Mouse (Mus musculus): ENCODE data around the gene Srpk1. TPM values are rescaled to one million over a fixed set of nuclear protein-coding genes. Genes with fewer than 3 reads are reported as not detected.

The Srpk1 gene
- polyA plus RNA-seq, 1 experiment from 2014 or later = 124 TPM

DNA sequence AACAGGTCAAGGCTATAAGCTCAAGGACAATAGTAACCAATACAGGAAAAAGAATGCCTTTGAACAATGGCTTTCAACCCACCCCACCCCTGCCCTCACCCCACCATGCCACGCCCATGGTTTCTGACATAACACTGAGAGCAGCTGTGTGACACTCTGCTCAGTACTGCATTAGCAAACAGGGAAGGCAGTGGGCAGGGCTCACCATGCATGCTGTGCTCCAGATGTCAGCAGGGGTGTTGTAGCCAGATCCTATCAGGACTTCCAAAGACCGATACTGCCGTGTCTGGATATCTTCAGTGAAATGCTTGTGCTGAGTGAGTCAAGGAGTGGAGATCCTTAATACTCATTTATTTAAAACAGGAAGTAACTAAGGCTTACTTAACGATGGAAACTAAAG is 28.5 kb downstream of the Srpk1 start:
- 76% methylated on average over 4 of the region's 4 CpGs for WGBS
- Histone ChIP-seq H3K27ac (ENCODE audit: low read depth, low read length) (no peak overlapping the region), H3K27me3 (ENCODE audit: control insufficient read depth, insufficient read depth, low read length) (no peaks in the 10 kb centered on the region), H3K4me2 (no peak overlapping the region), H3K9ac (ENCODE audit: low read length) (no peak overlapping the region), H3K36me3 (ENCODE audit: control insufficient read depth, insufficient read depth, low read length) (peaks cover 47% of the 10 kb centered on the region), H3K9me3 (ENCODE audit: control insufficient read depth, low read length) (no peaks in the 10 kb centered on the region), H3K4me3 (ENCODE audit: low read depth, low read length) (no peak overlapping the region), H3K4me1 (ENCODE audit: control insufficient read depth, insufficient read depth, low read length) (no peaks in the 10 kb centered on the region)
- no peak for ATAC-seq (ENCODE audit: low FRiP score)
- DNase-seq (ENCODE audit: low spot score, missing footprints) = no peak

DNA sequence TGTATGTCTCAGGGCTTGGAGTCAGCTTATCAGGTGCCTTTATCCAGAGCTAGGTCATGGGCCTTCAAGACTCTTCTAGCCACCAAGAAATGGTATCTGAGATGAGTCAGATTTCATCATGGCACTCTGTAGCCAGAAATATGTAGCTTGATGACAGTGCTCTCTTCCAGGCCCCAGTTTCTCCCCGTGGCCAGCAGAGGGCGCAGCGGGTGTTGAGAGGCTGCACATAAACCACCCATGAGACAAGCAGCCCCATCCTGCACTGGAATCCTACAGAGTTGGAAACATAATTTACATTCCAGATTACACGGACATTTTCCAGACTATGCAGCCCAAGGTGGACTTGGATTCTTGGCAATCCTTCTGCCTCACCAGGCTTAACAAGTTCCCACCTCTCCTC is 29.5 kb downstream of the Srpk1 start:
- H3K4me3 ChIP-seq (ENCODE audit: low read depth, low read length) = no peak overlapping the region
- peak; percentile 94 for DNase-seq (ENCODE audit: low spot score, missing footprints)

DNA sequence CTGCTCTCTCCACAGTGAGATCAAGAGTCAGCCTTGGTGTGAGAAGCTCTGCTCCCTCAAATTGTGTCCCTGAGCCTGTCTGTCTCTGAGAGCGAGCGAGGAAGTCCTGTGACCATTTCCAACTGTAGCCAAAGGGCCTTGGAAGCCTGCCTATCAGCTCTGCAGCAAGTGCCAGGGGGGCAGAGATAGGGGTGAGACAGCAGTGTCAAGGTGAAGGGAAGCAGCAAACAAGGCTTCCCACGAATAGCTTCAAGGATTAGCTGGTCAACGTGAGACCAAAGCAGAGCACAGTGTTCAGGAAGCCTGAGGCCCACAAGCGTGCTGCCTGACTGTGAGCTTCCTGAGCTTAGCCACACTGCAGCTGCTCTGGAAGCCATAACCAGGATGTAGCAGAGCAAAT is 31.0 kb downstream of the Srpk1 start:
- WGBS = 93% methylated on average over 5 of the region's 5 CpGs
- H3K27ac ChIP-seq (ENCODE audit: low read depth, low read length) = no peak overlapping the region
- H3K9me3 ChIP-seq (ENCODE audit: control insufficient read depth, low read length) = no peaks in the 10 kb centered on the region
- DNase-seq (ENCODE audit: low spot score, missing footprints) (no peak), ATAC-seq (ENCODE audit: low FRiP score) (no peak)
- no peaks in the 10 kb centered on the region for H3K27me3 ChIP-seq (ENCODE audit: control insufficient read depth, insufficient read depth, low read length)
- peaks cover 39% of the 10 kb centered on the region for H3K36me3 ChIP-seq (ENCODE audit: control insufficient read depth, insufficient read depth, low read length)
- no peaks in the 10 kb centered on the region for H3K4me1 ChIP-seq (ENCODE audit: control insufficient read depth, insufficient read depth, low read length)
- H3K9ac ChIP-seq (ENCODE audit: low read length) = no peak overlapping the region
- H3K4me2 ChIP-seq = no peak overlapping the region
- H3K4me3 ChIP-seq (ENCODE audit: low read depth, low read length) = no peak overlapping the region

More for the DNA sequence above, 29.5 kb downstream of the Srpk1 start:
- H3K36me3 ChIP-seq (ENCODE audit: control insufficient read depth, insufficient read depth, low read length) = peaks cover 50% of the 10 kb centered on the region
- H3K4me2 ChIP-seq = no peak overlapping the region
- H3K9ac ChIP-seq (ENCODE audit: low read length) = no peak overlapping the region
- no peak overlapping the region for H3K27ac ChIP-seq (ENCODE audit: low read depth, low read length)
- H3K9me3 ChIP-seq (ENCODE audit: control insufficient read depth, low read length) = no peaks in the 10 kb centered on the region
- 22% methylated on average over 4 of the region's 4 CpGs for WGBS
- no peak for ATAC-seq (ENCODE audit: low FRiP score)
- no peaks in the 10 kb centered on the region for H3K27me3 ChIP-seq (ENCODE audit: control insufficient read depth, insufficient read depth, low read length)
- no peaks in the 10 kb centered on the region for H3K4me1 ChIP-seq (ENCODE audit: control insufficient read depth, insufficient read depth, low read length)

DNA sequence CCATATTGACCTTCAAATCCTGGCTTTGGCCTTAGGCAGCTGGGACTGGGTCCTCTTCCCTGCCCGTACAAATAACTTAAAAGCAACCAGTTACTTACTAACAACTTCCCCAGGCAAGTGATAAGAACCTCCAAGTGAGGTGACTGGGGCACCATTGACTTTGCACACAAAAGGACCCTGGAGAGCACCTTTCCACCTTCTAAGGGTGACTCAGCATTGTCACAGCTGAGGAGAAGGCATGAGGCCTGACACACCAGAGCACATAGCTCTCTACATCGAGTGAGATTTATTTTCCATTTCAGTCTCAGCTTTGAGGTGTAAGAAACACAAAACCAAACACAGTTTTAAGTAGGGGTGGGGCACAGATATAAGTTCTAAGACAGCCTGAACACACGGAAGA is 31.9 kb downstream of the Srpk1 start:
- WGBS = 88% methylated on average over 3 of the region's 3 CpGs
- no peak for ATAC-seq (ENCODE audit: low FRiP score)
- no peak overlapping the region for H3K9ac ChIP-seq (ENCODE audit: low read length)

DNA sequence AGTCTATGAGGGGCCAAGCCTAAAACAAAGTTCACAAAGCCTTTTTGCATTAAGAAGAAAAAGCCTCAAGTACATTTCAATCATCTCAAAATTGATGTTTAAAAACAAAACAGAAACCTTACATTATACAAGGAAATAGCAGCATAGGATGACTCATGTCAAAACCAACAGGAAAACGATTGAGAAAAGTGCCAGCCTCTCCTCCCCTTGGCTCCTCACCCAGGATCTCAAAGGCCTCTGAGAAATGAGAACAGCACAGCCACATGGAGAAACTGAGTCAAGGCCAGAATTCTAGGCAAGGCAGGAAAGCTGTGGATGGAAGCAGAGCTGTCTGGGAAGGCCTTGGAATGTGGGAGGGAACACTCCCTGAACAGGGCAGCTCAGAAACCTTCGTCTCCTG is 33.9 kb downstream of the Srpk1 start:
- Histone ChIP-seq H3K9me3 (ENCODE audit: control insufficient read depth, low read length) (no peaks in the 10 kb centered on the region), H3K36me3 (ENCODE audit: control insufficient read depth, insufficient read depth, low read length) (peaks cover 32% of the 10 kb centered on the region), H3K27me3 (ENCODE audit: control insufficient read depth, insufficient read depth, low read length) (no peaks in the 10 kb centered on the region), H3K4me1 (ENCODE audit: control insufficient read depth, insufficient read depth, low read length) (no peaks in the 10 kb centered on the region), H3K27ac (ENCODE audit: low read depth, low read length) (no peak overlapping the region), H3K9ac (ENCODE audit: low read length) (no peak overlapping the region), H3K4me2 (no peak overlapping the region), H3K4me3 (ENCODE audit: low read depth, low read length) (no peak overlapping the region)
- ATAC-seq (ENCODE audit: low FRiP score) = no peak
- no peak for DNase-seq (ENCODE audit: low spot score, missing footprints)
- WGBS = 84% methylated on average over 2 of the region's 2 CpGs

More for the DNA sequence above, 31.9 kb downstream of the Srpk1 start:
- H3K9me3 ChIP-seq (ENCODE audit: control insufficient read depth, low read length) = no peaks in the 10 kb centered on the region
- H3K36me3 ChIP-seq (ENCODE audit: control insufficient read depth, insufficient read depth, low read length) = peaks cover 36% of the 10 kb centered on the region
- H3K27ac ChIP-seq (ENCODE audit: low read depth, low read length) = no peak overlapping the region
- H3K4me2 ChIP-seq = no peak overlapping the region
- H3K4me3 ChIP-seq (ENCODE audit: low read depth, low read length) = no peak overlapping the region
- H3K4me1 ChIP-seq (ENCODE audit: control insufficient read depth, insufficient read depth, low read length) = no peaks in the 10 kb centered on the region
- no peak for DNase-seq (ENCODE audit: low spot score, missing footprints)
- no peaks in the 10 kb centered on the region for H3K27me3 ChIP-seq (ENCODE audit: control insufficient read depth, insufficient read depth, low read length)

DNA sequence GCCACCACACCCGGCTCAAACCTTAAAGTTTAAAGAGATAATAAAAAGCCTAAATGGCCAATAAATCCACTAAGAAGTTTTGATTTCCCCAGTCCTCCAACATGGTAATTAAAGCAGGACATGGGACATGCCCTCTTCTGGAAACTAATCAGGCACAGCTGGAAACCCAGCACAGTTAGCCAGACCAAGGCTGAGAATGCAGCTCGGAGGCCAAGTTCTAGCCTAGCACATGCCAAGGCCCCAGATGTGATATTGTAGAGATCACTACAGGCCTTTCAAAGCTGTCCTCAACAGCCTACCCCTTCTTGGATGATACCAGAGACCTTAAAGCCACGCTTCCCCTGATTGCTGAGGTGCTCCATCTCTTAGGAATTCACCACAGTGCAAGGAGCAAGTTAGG is 36.0 kb downstream of the Srpk1 start:
- DNase-seq (ENCODE audit: low spot score, missing footprints) = no peak
- 83% methylated on average over 3 of the region's 3 CpGs for WGBS

DNA sequence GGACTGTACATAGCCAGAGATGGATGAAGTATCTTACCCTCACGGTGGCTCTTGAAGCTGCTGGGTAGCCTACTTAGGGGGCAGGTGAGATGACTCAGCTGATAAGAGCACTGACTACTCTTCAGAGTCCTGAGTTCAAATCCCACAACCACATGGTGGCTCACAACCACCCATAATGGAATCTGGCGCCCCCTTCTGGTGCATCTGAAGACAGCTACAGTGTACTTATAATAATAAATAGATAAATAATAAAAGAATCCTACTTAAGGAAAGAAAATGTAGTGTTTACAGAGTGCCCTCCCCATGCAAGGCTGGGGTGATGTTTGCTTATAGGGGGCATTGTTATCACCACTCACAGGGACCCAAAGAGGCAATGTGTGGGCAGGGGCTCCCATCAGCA is 41.5 kb downstream of the Srpk1 start:
- DNase-seq (ENCODE audit: low spot score, missing footprints) (no peak), ATAC-seq (ENCODE audit: low FRiP score) (no peak)
- Histone ChIP-seq H3K27me3 (ENCODE audit: control insufficient read depth, insufficient read depth, low read length) (no peaks in the 10 kb centered on the region), H3K36me3 (ENCODE audit: control insufficient read depth, insufficient read depth, low read length) (no peaks in the 10 kb centered on the region), H3K9ac (ENCODE audit: low read length) (no peak overlapping the region), H3K4me2 (no peak overlapping the region), H3K4me1 (ENCODE audit: control insufficient read depth, insufficient read depth, low read length) (0 out of 2 replicates have a peak, but pooled peaks cover 2% of the 10 kb centered on the region), H3K9me3 (ENCODE audit: control insufficient read depth, low read length) (no peaks in the 10 kb centered on the region), H3K27ac (ENCODE audit: low read depth, low read length) (no peak overlapping the region), H3K4me3 (ENCODE audit: low read depth, low read length) (no peak overlapping the region)
- WGBS = 69% methylated on average over 2 of the region's 2 CpGs

More for the DNA sequence above, 36.0 kb downstream of the Srpk1 start:
- Histone ChIP-seq H3K27me3 (ENCODE audit: control insufficient read depth, insufficient read depth, low read length) (no peaks in the 10 kb centered on the region), H3K27ac (ENCODE audit: low read depth, low read length) (no peak overlapping the region), H3K36me3 (ENCODE audit: control insufficient read depth, insufficient read depth, low read length) (peaks cover 24% of the 10 kb centered on the region), H3K4me2 (no peak overlapping the region), H3K9me3 (ENCODE audit: control insufficient read depth, low read length) (no peaks in the 10 kb centered on the region), H3K9ac (ENCODE audit: low read length) (no peak overlapping the region), H3K4me1 (ENCODE audit: control insufficient read depth, insufficient read depth, low read length) (no peaks in the 10 kb centered on the region), H3K4me3 (ENCODE audit: low read depth, low read length) (no peak overlapping the region)
- ATAC-seq (ENCODE audit: low FRiP score) = no peak

DNA sequence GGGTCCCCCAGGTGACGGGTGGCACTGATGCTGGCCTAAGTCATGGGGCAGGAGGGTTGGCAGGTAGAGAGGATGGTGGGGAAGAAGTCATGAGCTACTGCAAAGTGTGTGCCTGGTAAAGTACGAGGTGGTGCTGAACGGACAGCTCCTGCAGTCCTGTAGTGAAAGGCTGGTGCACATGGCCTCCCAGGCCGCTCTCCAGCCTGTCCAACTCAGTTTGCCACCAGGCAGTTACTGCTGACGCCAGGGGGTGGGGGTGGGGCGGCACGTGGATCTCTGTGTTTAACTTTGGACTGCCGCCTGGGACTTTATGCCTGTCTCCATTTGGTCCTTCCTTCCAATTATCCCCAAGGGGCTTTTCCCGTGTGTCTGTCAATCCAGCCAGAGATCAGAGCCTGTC is 42.1 kb downstream of the Srpk1 start:
- WGBS = 8% methylated on average over 9 of the region's 9 CpGs
- no peak overlapping the region for H3K4me3 ChIP-seq (ENCODE audit: low read depth, low read length)
- DNase-seq (ENCODE audit: low spot score, missing footprints) (peak; percentile 93), ATAC-seq (ENCODE audit: low FRiP score) (no peak)
- H3K9me3 ChIP-seq (ENCODE audit: control insufficient read depth, low read length) = no peaks in the 10 kb centered on the region
- H3K4me2 ChIP-seq = no peak overlapping the region
- H3K27ac ChIP-seq (ENCODE audit: low read depth, low read length) = no peak overlapping the region
- no peaks in the 10 kb centered on the region for H3K27me3 ChIP-seq (ENCODE audit: control insufficient read depth, insufficient read depth, low read length)
- H3K4me1 ChIP-seq (ENCODE audit: control insufficient read depth, insufficient read depth, low read length) = peaks cover 2% of the 10 kb centered on the region; the same call in 1 of the 2 replicates
- no peak overlapping the region for H3K9ac ChIP-seq (ENCODE audit: low read length)
- H3K36me3 ChIP-seq (ENCODE audit: control insufficient read depth, insufficient read depth, low read length) = no peaks in the 10 kb centered on the region

DNA sequence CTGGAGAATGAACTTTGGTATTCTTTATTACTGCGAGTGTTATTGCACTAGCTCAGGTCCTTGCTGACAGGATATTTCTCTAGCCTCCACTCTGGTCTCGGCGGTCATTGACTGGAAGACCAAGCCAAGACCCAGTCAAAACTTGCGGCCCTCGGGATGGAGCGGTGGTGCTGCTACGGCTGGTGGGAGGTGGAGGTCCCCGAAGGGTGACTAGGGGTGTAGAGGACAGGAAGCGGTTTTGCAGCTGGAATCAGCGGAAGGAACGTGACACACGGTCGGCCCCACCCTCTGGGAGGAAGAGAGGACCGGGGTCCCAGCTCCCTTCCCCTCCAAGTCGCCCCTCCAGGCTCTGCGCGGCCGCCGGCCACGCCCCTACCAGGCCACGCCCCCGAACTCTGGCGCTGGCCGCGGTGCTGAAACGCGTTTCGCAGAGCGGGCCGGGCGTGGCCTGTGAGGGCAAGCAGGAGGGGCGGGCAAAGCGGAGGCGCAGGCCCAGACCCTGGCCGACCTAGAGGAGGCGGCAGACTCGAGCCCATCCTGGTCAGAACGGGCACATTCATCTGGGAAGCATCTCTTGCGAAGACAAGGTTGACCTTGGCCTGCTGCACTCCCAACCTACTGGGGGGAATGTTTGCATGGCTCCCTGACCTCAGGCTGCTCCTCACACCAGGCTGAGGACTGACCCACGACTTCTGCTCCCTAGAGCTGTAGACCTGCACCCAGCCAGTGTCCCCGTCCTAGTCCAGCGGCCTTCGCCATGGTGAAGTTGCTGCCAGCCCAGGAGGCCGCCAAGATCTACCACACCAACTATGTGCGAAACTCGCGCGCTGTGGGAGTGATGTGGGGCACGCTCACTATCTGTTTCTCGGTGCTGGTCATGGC is 47.0 kb downstream of the Srpk1 start, which contains the start of gene Lhfpl5:
Gene Lhfpl5, plus strand, starts transcription at position 398 of the 882 bp plus-strand sequence.
- WGBS = 15% methylated on average over 50 of the region's 50 CpGs
- ATAC-seq (ENCODE audit: low FRiP score) = peak; percentile 93
- Histone ChIP-seq H3K36me3 (ENCODE audit: control insufficient read depth, insufficient read depth, low read length) (no peaks in the 10 kb centered on the region), H3K4me2 (peak within 1 kb of the TSS; percentile 52), H3K9me3 (ENCODE audit: control insufficient read depth, low read length) (no peaks in the 10 kb centered on the region), H3K27me3 (ENCODE audit: control insufficient read depth, insufficient read depth, low read length) (no peaks in the 10 kb centered on the region), H3K27ac (ENCODE audit: low read depth, low read length) (no peak within 1 kb of the TSS), H3K4me3 (ENCODE audit: low read depth, low read length) (peak within 1 kb of the TSS; percentile 26), H3K4me1 (ENCODE audit: control insufficient read depth, insufficient read depth, low read length) (peaks cover 4% of the 10 kb centered on the region; the same call in 1 of the 2 replicates), H3K9ac (ENCODE audit: low read length) (no peak within 1 kb of the TSS)
- DNase-seq (ENCODE audit: low spot score, missing footprints) = peak; percentile 99

All from midbrain, embryonic 11.5 days (tissue).